Mouse (Mus musculus) heart, embryonic 16.5 days (tissue): ENCODE data around the gene BC004004. TPM values are rescaled to one million over a fixed set of nuclear protein-coding genes. Genes with fewer than 3 reads are reported as not detected.
"Not testable (repeated sequence)": the region's sequence is repeated elsewhere in the genome, so short reads cannot be mapped to it uniquely, and the experiment has no call there.

Experiments
- ATAC-seq: fragments of 200-750 bp; cut with Nextera tagmentation; replicated peaks from 2 replicates; pipeline ENCODE4 v1.8.0; 2017; ENCODE audit warnings: moderate number of reproducible peaks; ENCODE audit not compliant: insufficient read depth, low FRiP score; ENCODE audit errors: extremely low read depth
- H3K27ac ChIP-seq: fragments of 300-500 bp; sonication (generic); 2 replicates; pipeline ENCODE4 v1.5.1; 2014; ENCODE audit warnings: mild to moderate bottlenecking, low read length, control low read depth, moderate library complexity
- H3K27me3 ChIP-seq: fragments of 300-500 bp; sonication (generic); 2 replicates; pipeline ENCODE4 v1.6.1; 2014; ENCODE audit warnings: low read length, mixed read lengths; ENCODE audit not compliant: control insufficient read depth, insufficient read depth
- H3K36me3 ChIP-seq: fragments of 300-500 bp; sonication (generic); 2 replicates; pipeline ENCODE4 v1.6.1; 2014; ENCODE audit not compliant: control insufficient read depth, insufficient read depth
- H3K4me1 ChIP-seq: fragments of 300-500 bp; sonication (generic); 2 replicates; pipeline ENCODE4 v1.6.1; 2014; ENCODE audit warnings: low read length, mixed read lengths; ENCODE audit not compliant: control insufficient read depth, insufficient read depth
- H3K4me2 ChIP-seq: fragments of 300-500 bp; sonication (generic); 2 replicates; pipeline ENCODE4 v1.6.1; 2014; ENCODE audit warnings: low read depth, mild to moderate bottlenecking, control low read depth, low read length
- H3K4me3 ChIP-seq: fragments of 300-500 bp; sonication (generic); 2 replicates; pipeline ENCODE4 v1.5.1; 2014; ENCODE audit warnings: mild to moderate bottlenecking, control low read depth, low read length
- H3K9ac ChIP-seq: fragments of 300-500 bp; sonication (generic); 2 replicates; pipeline ENCODE4 v1.6.1; 2014; ENCODE audit warnings: low read length, control low read depth
- H3K9me3 ChIP-seq: fragments of 300-500 bp; sonication (generic); replicated peaks from 2 replicates; pipeline ENCODE4 v1.6.1; 2016; ENCODE audit warnings: low read length; ENCODE audit not compliant: control insufficient read depth
- WGBS: fragments of 180-500 bp; shearing (Covaris S2); extraction: QIAGEN DNeasy Blood & Tissue Kit; methylation state at CpG from one replicate; pipeline ENCODE4 v1.1.7; 2014; 5-methylcytosine and 5-hydroxymethylcytosine counted together
- polyA plus RNA-seq: library from polyadenylated mRNA; unstranded; fragments of >200 nt; fragmentation: Nextera tagmentation; extraction: Ambion mirVana; gene quantifications from 2 replicates; pipeline ENCODE4 v1.2.1, GENCODE M21; 2015

BC004004 gene
- polyA plus RNA-seq, 1 experiment from 2014 or later, result 95.4 TPM

- no peak overlapping the region for H3K4me2 ChIP-seq
- ATAC-seq, result no peak
- no peaks in the 10 kb centered on the region; the same call in 1 of the 2 replicates for H3K27me3 ChIP-seq
- 57% methylated on average over 7 of the region's 7 CpGs for WGBS
- no peak overlapping the region for H3K9ac ChIP-seq
- H3K27ac ChIP-seq, result no peak overlapping the region
- no peaks in the 10 kb centered on the region for H3K9me3 ChIP-seq
- H3K36me3 ChIP-seq, result no peaks in the 10 kb centered on the region
- peaks cover 44% of the 10 kb centered on the region for H3K4me1 ChIP-seq
- no peak overlapping the region for H3K4me3 ChIP-seq
Observed at GRCm38 (mm10) chr17:29245725-29246124, 22.9 kb upstream of the BC004004 start.

GRCm38 (mm10) chr17:29246602-29247001 lies 22.0 kb upstream of the BC004004 start:
- 0 out of 2 replicates have a peak, but pooled peaks have one; percentile 11 for ATAC-seq
- H3K9me3 ChIP-seq, result no peaks in the 10 kb centered on the region
- H3K4me1 ChIP-seq, result peaks cover 52% of the 10 kb centered on the region
- H3K4me3 ChIP-seq, result no peak overlapping the region
- H3K27ac ChIP-seq, result peak overlapping the region; percentile 7; the same call in 1 of the 2 replicates
- H3K9ac ChIP-seq, result no peak overlapping the region
- no peak overlapping the region for H3K4me2 ChIP-seq
- WGBS, result 28% methylated on average over 5 of the region's 5 CpGs
- H3K36me3 ChIP-seq, result no peaks in the 10 kb centered on the region
- H3K27me3 ChIP-seq, result no peaks in the 10 kb centered on the region; the same call in 1 of the 2 replicates

- peak overlapping the region; percentile 4; the same call in 1 of the 2 replicates for H3K4me2 ChIP-seq
Observed at GRCm38 (mm10) chr17:29247881-29248280, 20.7 kb upstream of the BC004004 start.

GRCm38 (mm10) chr17:29249512-29249911 lies 19.1 kb upstream of the BC004004 start:
- Histone ChIP-seq H3K4me3 (no peak overlapping the region), H3K9ac (peak overlapping the region; percentile 28; the same call in 1 of the 2 replicates), H3K9me3 (no peaks in the 10 kb centered on the region), H3K4me1 (peaks cover 76% of the 10 kb centered on the region), H3K36me3 (no peaks in the 10 kb centered on the region), H3K4me2 (no peak overlapping the region), H3K27me3 (no peaks in the 10 kb centered on the region), H3K27ac (peak overlapping the region; percentile 79)
- ATAC-seq, result peak; percentile 38; the same call in 1 of the 2 replicates
- WGBS, result 50% methylated on average over 9 of the region's 9 CpGs

More at GRCm38 (mm10) chr17:29247881-29248280, 20.7 kb upstream of the BC004004 start:
- Histone ChIP-seq H3K9me3 (no peaks in the 10 kb centered on the region), H3K4me1 (peaks cover 65% of the 10 kb centered on the region), H3K27ac (peak overlapping the region; percentile 84), H3K27me3 (no peaks in the 10 kb centered on the region), H3K36me3 (no peaks in the 10 kb centered on the region), H3K9ac (peak overlapping the region; percentile 48), H3K4me3 (no peak overlapping the region)
- no peak for ATAC-seq
- WGBS, result 47% methylated on average over 13 of the region's 13 CpGs

GRCm38 (mm10) chr17:29251006-29251405 lies 17.6 kb upstream of the BC004004 start:
- Histone ChIP-seq H3K9ac (peak overlapping the region; percentile 4; the same call in 1 of the 2 replicates), H3K4me1 (peaks cover 89% of the 10 kb centered on the region), H3K4me2 (peak overlapping the region; percentile 16; the same call in 1 of the 2 replicates)

GRCm38 (mm10) chr17:29251608-29252390 lies 16.8 kb upstream of the BC004004 start:
- no peaks in the 10 kb centered on the region for H3K27me3 ChIP-seq
- no peaks in the 10 kb centered on the region for H3K9me3 ChIP-seq
- H3K4me3 ChIP-seq, result no peak overlapping the region
- peak overlapping the region; percentile 17; the same call in 1 of the 2 replicates for H3K4me2 ChIP-seq
- peaks cover 91% of the 10 kb centered on the region for H3K4me1 ChIP-seq
- H3K36me3 ChIP-seq, result peaks cover 3% of the 10 kb centered on the region; the same call in 1 of the 2 replicates
- H3K27ac ChIP-seq, result peak overlapping the region; percentile 93
- peak; percentile 35 for ATAC-seq
- peak overlapping the region; percentile 4; the same call in 1 of the 2 replicates for H3K9ac ChIP-seq
- WGBS, result 37% methylated on average over 15 of the region's 15 CpGs

More at GRCm38 (mm10) chr17:29251006-29251405, 17.6 kb upstream of the BC004004 start:
- H3K4me3 ChIP-seq, ATAC-seq, H3K9me3 ChIP-seq, H3K27me3 ChIP-seq, H3K36me3 ChIP-seq: not testable (repeated sequence)
- WGBS, result 57% methylated on average over 14 of the region's 14 CpGs
- peak overlapping the region; percentile 93 for H3K27ac ChIP-seq

- Histone ChIP-seq H3K9ac (no peak overlapping the region), H3K4me1 (peaks cover 88% of the 10 kb centered on the region), H3K27ac (peak overlapping the region; percentile 86), H3K4me2 (no peak overlapping the region), H3K9me3 (no peaks in the 10 kb centered on the region), H3K4me3 (no peak overlapping the region), H3K36me3 (peaks cover 4% of the 10 kb centered on the region), H3K27me3 (no peaks in the 10 kb centered on the region)
- WGBS, result 59% methylated on average over 2 of the region's 2 CpGs
- no peak for ATAC-seq
Observed at GRCm38 (mm10) chr17:29253236-29253635, 15.4 kb upstream of the BC004004 start.

GRCm38 (mm10) chr17:29253684-29254083 lies 14.9 kb upstream of the BC004004 start:
- 45% methylated on average over 9 of the region's 9 CpGs for WGBS
- Histone ChIP-seq H3K27ac (peak overlapping the region; percentile 86), H3K36me3 (peaks cover 9% of the 10 kb centered on the region), H3K27me3 (no peaks in the 10 kb centered on the region), H3K4me2 (no peak overlapping the region), H3K9me3 (no peaks in the 10 kb centered on the region), H3K4me1 (peaks cover 85% of the 10 kb centered on the region), H3K4me3 (no peak overlapping the region), H3K9ac (peak overlapping the region; percentile 4; the same call in 1 of the 2 replicates)
- ATAC-seq, result no peak

- not testable (repeated sequence) for H3K4me3 ChIP-seq, H3K4me2 ChIP-seq, H3K9ac ChIP-seq, ATAC-seq, H3K27me3 ChIP-seq, H3K9me3 ChIP-seq, H3K36me3 ChIP-seq
- peaks cover 83% of the 10 kb centered on the region for H3K4me1 ChIP-seq
- 80% methylated on average over 6 of the region's 6 CpGs for WGBS
- peak overlapping the region; percentile 86 for H3K27ac ChIP-seq
Observed at GRCm38 (mm10) chr17:29254784-29255183, 13.8 kb upstream of the BC004004 start.
